Mouse (Mus musculus) midbrain, postnatal 0 days (tissue): Measurements from ENCODE around the gene Trim66. TPM values are rescaled to one million over a fixed set of nuclear protein-coding genes. Genes with fewer than 3 reads are reported as not detected.
A peak's percentile ranks its signal among the peaks of the same experiment; 100 is the strongest.

Experiments used
- ATAC-seq: fragments of 200-750 bp; cut with Nextera tagmentation; 2 replicates; pipeline ENCODE4 v1.8.0; 2017; ENCODE audit warnings: moderate number of reproducible peaks, mild to moderate bottlenecking, moderate TSS enrichment, moderate library complexity; ENCODE audit not compliant: low FRiP score
- DNase-seq: peaks from one replicate; pipeline ENCODE4 v3.0.0-alpha.2; 2015; ENCODE audit warnings: low spot score
- H3K27ac ChIP-seq: fragments of 300-500 bp; sonication (generic); 2 replicates; pipeline ENCODE4 v1.5.1; 2014; ENCODE audit warnings: low read depth, mild to moderate bottlenecking, low read length, mixed read lengths
- H3K27me3 ChIP-seq: fragments of 300-500 bp; sonication (generic); 2 replicates; pipeline ENCODE4 v1.6.1; 2014; ENCODE audit warnings: low read length, control low read depth, mixed read lengths; ENCODE audit not compliant: insufficient read depth
- H3K36me3 ChIP-seq: fragments of 300-500 bp; sonication (generic); 2 replicates; pipeline ENCODE4 v1.6.1; 2014; ENCODE audit warnings: low read length, control low read depth, mixed read lengths; ENCODE audit not compliant: insufficient read depth
- H3K4me1 ChIP-seq: fragments of 300-500 bp; sonication (generic); 2 replicates; pipeline ENCODE4 v1.6.1; 2014; ENCODE audit warnings: mild to moderate bottlenecking, control low read depth, antibody characterized with exemption, low read length, mixed read lengths; ENCODE audit not compliant: insufficient read depth
- H3K4me2 ChIP-seq: fragments of 300-500 bp; sonication (generic); 2 replicates; pipeline ENCODE4 v1.6.1; 2014; ENCODE audit warnings: low read depth, mild to moderate bottlenecking, low read length, mixed read lengths; ENCODE audit not compliant: poor library complexity, severe bottlenecking
- H3K4me3 ChIP-seq: fragments of 300-500 bp; sonication (generic); 2 replicates; pipeline ENCODE4 v1.5.1; 2014; ENCODE audit warnings: low read depth, mild to moderate bottlenecking, low read length, moderate library complexity
- H3K9ac ChIP-seq: fragments of 300-500 bp; sonication (generic); replicated peaks from 2 replicates; pipeline ENCODE4 v1.6.1; 2014; ENCODE audit warnings: mild to moderate bottlenecking, low read length, moderate library complexity, mixed read lengths; ENCODE audit not compliant: poor library complexity, severe bottlenecking
- H3K9me3 ChIP-seq: fragments of 300-500 bp; sonication (generic); 2 replicates; pipeline ENCODE4 v1.6.1; 2016; ENCODE audit warnings: low read length, control low read depth
- CTCF ChIP-seq: IDR thresholded peaks from 2 replicates; pipeline ENCODE4 v1.5.1; 2016; ENCODE audit warnings: antibody characterized with exemption, mild to moderate bottlenecking
- WGBS: fragments of 180-500 bp; shearing (Covaris S2); extraction: QIAGEN DNeasy Blood & Tissue Kit; methylation state at CpG from one replicate; pipeline ENCODE4 v1.1.7; 2014; 5-methylcytosine and 5-hydroxymethylcytosine counted together
- polyA plus RNA-seq: library from polyadenylated mRNA; unstranded; fragments of >200 nt; fragmentation: Nextera tagmentation; extraction: Ambion mirVana; gene quantifications from 2 replicates; pipeline ENCODE4 v1.2.1, GENCODE M21; 2015
- total RNA-seq: library from RNA; depleted of rRNA; stranded (reverse); fragments of >200 nt; gene quantifications from 2 replicates; pipeline ENCODE4 v1.2.3, GENCODE M21; 2014; rRNA removed

The Trim66 gene
- 9.1 and 10.1 TPM in 2 replicates for total RNA-seq
- polyA plus RNA-seq = 1.4 and 1.9 TPM in 2 replicates

DNA sequence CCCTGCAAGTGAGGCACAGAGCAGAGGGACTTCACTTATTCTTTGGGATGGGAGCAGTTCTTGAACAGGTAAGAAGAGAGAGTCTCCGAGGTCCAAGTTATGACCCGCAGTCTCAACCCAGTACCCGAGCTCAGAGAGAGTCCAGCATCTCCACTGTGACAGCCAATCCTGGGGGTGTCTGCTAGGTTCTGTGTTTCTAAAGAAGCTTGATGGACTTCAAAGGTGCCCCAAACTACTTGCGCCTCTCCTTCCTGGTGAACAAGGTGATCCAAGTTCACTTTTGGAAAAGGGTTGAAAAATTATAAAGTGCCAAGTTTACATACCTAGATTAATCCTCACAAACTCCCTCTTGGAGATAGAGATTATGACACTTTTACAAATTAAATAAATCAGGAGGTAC is at the start of gene Trim66:
Gene Trim66 (minus strand): TSS at position 101 of the 400 bp plus-strand sequence.
- no peak for DNase-seq
- H3K4me3 ChIP-seq = no peak within 1 kb of the TSS
- H3K27ac ChIP-seq = peak within 1 kb of the TSS; percentile 43
- WGBS = 86% methylated on average over 4 of the region's 4 CpGs
- peak within 1 kb of the TSS; percentile 28; the same call in 1 of the 2 replicates for H3K4me2 ChIP-seq
- no peak for TF ChIP-seq CTCF
- H3K9ac ChIP-seq = 0 out of 2 replicates have a peak within 1 kb of the TSS, but pooled peaks have one; percentile 36
- H3K27me3 ChIP-seq = no peaks in the 10 kb centered on the region
- H3K4me1 ChIP-seq = peaks cover 8% of the 10 kb centered on the region
- H3K9me3 ChIP-seq = no peaks in the 10 kb centered on the region
- no peaks in the 10 kb centered on the region for H3K36me3 ChIP-seq
- no peak; the same call in 1 of the 2 replicates for ATAC-seq

DNA sequence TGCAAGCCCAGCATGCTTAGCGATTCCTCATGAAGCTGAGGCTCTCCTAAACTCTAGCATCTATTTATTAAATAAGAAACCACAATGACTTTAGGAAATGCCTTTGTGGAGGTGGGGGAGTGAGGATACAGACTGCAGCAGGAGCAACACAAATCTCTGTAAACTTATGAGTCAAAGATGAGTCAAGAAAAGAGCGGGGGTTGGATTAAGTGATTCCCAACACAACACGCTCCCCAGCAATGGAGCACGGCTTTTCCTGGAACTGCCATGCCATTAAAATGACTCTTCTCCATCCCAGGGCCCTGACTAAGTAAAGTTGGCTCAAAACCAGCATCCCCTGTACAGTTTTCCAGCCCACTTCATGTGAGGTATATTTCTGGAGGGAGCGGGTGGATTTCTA is 38.8 kb upstream of the Trim66 start:
- Histone ChIP-seq H3K27ac (no peak overlapping the region), H3K9ac (no peak overlapping the region), H3K36me3 (peaks cover 6% of the 10 kb centered on the region; the same call in 1 of the 2 replicates), H3K4me3 (no peak overlapping the region), H3K9me3 (no peaks in the 10 kb centered on the region), H3K4me2 (no peak overlapping the region), H3K27me3 (no peaks in the 10 kb centered on the region), H3K4me1 (no peaks in the 10 kb centered on the region)
- WGBS = 95% methylated on average over 5 of the region's 5 CpGs
- ATAC-seq (no peak), DNase-seq (no peak)
- no peak for TF ChIP-seq CTCF

DNA sequence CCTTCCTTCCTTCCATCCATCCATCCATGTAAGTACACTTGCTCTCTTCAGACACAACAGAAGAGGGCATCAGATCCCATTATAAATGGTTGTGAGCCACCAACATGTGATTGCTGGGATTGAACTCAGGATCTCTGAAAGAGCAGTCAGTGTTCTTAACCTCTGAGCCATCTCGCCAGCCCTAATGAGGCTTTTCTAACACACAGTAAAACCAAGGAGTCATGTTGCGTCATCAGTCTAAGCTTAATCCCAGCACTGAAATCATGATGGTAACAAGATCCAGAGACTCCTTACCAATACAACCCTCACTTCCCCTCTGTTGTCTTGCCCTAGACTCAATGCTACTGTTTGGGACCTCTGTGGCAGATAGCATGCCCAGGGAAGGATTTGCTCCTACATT is 38.3 kb upstream of the Trim66 start:
- Histone ChIP-seq H3K4me1 (no peaks in the 10 kb centered on the region), H3K36me3 (peaks cover 6% of the 10 kb centered on the region; the same call in 1 of the 2 replicates), H3K9me3 (no peaks in the 10 kb centered on the region), H3K27me3 (no peaks in the 10 kb centered on the region), H3K4me3 (no peak overlapping the region), H3K4me2 (no peak overlapping the region), H3K9ac (no peak overlapping the region), H3K27ac (no peak overlapping the region)
- no peak for DNase-seq
- WGBS = 91% methylated on average over 2 of the region's 2 CpGs
- ATAC-seq = no peak
- TF ChIP-seq CTCF = peak; percentile 14; the same call in 1 of the 2 replicates

DNA sequence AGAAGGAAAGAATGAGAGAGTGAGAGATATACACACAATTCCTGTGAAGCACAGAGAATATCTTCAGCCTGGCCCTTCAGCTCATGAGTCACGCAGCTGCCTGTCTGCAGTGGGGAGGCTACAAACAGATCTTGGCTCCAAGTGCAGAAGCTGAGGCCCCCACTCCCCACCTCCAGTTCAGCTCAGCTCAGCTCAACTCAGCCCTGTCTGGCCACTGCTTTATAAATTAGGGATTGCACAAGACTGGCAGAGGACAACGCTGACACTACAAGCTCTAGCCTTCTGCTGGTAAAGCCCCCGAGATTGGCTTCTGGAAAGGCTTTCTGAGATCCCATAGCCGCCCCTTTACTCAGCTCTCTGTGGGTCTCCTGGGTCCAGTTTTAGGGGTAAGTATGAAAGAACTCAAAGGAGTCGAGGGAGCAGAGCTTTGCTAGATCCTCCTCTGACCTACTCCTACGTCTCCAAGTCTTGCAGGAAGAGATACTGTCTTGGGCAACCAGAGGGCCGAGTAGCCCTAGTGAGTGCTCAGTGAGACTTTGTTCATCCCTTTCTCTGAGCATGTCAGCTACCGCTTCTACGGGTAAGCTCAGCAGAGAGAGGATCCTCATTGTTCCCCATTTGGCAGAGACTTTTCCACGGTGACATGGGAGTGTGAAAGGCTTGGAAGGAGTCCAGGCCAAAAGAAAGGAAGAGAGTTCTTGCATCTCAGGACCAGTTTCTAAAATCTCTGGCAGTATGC is 37.5 kb upstream of the Trim66 start:
- no peaks in the 10 kb centered on the region for H3K9me3 ChIP-seq
- WGBS = 70% methylated on average over 10 of the region's 10 CpGs
- H3K9ac ChIP-seq = no peak overlapping the region
- H3K4me3 ChIP-seq = no peak overlapping the region
- no peak overlapping the region for H3K27ac ChIP-seq
- DNase-seq (no peak), ATAC-seq (no peak)
- no peaks in the 10 kb centered on the region for H3K4me1 ChIP-seq
- H3K36me3 ChIP-seq = peaks cover 6% of the 10 kb centered on the region; the same call in 1 of the 2 replicates
- TF ChIP-seq CTCF = no peak
- H3K27me3 ChIP-seq = no peaks in the 10 kb centered on the region
- no peak overlapping the region for H3K4me2 ChIP-seq

DNA sequence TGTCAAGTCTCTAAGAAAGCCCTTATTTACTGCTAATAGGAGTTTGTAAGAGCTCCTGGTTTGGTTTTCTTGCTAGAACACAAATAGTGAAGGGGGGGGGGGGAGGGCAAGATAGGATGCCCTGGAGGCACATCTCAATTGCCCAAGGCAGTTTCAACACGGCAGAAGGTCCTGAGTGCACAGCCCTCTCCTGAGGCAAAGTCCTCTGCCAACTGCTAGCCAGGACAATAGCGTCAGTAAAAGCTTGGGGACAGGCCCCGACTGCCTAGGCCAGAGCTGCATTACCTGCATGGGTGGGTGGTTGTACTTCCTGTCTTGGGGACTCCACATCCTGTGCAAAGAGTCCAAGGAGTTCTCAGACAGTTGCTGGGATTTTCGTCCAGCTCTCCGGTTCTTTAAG is 36.9 kb upstream of the Trim66 start:
- H3K4me3 ChIP-seq = no peak overlapping the region
- H3K4me1 ChIP-seq = no peaks in the 10 kb centered on the region
- H3K4me2 ChIP-seq = no peak overlapping the region
- no peak for TF ChIP-seq CTCF
- H3K36me3 ChIP-seq = peaks cover 6% of the 10 kb centered on the region; the same call in 1 of the 2 replicates
- no peaks in the 10 kb centered on the region for H3K27me3 ChIP-seq
- no peaks in the 10 kb centered on the region for H3K9me3 ChIP-seq
- H3K27ac ChIP-seq = no peak overlapping the region
- no peak overlapping the region for H3K9ac ChIP-seq
- ATAC-seq = no peak
- DNase-seq = no peak
- WGBS = 69% methylated on average over 5 of the region's 5 CpGs

DNA sequence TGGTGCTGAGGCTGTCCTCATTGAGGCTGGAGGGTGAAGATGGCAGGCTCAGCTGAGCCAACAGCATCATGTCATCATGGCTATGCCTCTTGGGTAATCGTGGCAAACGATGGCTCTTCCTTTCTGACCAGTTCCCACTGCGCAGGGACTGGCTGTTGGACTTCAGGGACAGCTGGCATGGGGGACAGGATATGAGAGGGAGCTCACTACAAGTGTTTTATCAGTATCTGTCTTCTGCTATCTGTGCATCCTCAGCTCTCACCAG is 34.4 kb upstream of the Trim66 start:
- ATAC-seq = no peak
- no peak overlapping the region for H3K4me3 ChIP-seq
- no peak overlapping the region for H3K9ac ChIP-seq
- peaks cover 6% of the 10 kb centered on the region; the same call in 1 of the 2 replicates for H3K36me3 ChIP-seq
- no peak overlapping the region for H3K27ac ChIP-seq
- 90% methylated on average over 3 of the region's 3 CpGs for WGBS
- no peak for TF ChIP-seq CTCF
- no peaks in the 10 kb centered on the region for H3K4me1 ChIP-seq
- no peak for DNase-seq
- H3K9me3 ChIP-seq = no peaks in the 10 kb centered on the region
- no peaks in the 10 kb centered on the region for H3K27me3 ChIP-seq
- H3K4me2 ChIP-seq = no peak overlapping the region
